Mouse (Mus musculus) G1E (cell line): ENCODE measurements around the gene Tent5d. TPM values are rescaled to one million over a fixed set of nuclear protein-coding genes. Genes with fewer than 3 reads are reported as not detected.

Experiments used
- ATAC-seq: 2 replicates; pipeline ENCODE4 v1.8.0; 2016; ENCODE audit warnings: mild to moderate bottlenecking; ENCODE audit not compliant: insufficient number of reproducible peaks, poor library complexity, low FRiP score, severe bottlenecking; ENCODE audit errors: extremely low read depth
- DNase-seq: peaks from one replicate; pipeline ENCODE4 v3.0.0; 2012; ENCODE audit warnings: low spot score
- H3K27me3 ChIP-seq: 2 replicates; pipeline ENCODE4 v1.6.1; 2012; ENCODE audit warnings: mild to moderate bottlenecking, low read length, inconsistent platforms; ENCODE audit not compliant: insufficient read depth
- H3K36me3 ChIP-seq: replicated peaks from 2 replicates; pipeline ENCODE3; 2012; ENCODE audit warnings: mild to moderate bottlenecking, inconsistent platforms
- H3K4me1 ChIP-seq: 2 replicates; pipeline ENCODE4 v1.6.1; 2012; ENCODE audit warnings: low read depth, low read length, inconsistent platforms, mixed read lengths; ENCODE audit not compliant: insufficient read depth
- H3K4me3 ChIP-seq: 2 replicates; pipeline ENCODE4 v1.5.1; 2012; ENCODE audit warnings: low read depth, mild to moderate bottlenecking, inconsistent platforms, low read length, moderate library complexity, mixed read lengths
- H3K9me3 ChIP-seq: replicated peaks from 2 replicates; pipeline ENCODE4 v1.6.1; 2012; ENCODE audit warnings: inconsistent platforms
- CTCF ChIP-seq: IDR thresholded peaks from 2 replicates; pipeline ENCODE4 v1.5.1; 2012; ENCODE audit warnings: low read depth, low read length, inconsistent platforms, mixed read lengths
- GATA1 ChIP-seq: IDR thresholded peaks from 2 replicates; pipeline ENCODE4 v1.6.1; 2012; ENCODE audit warnings: borderline replicate concordance, low read length, inconsistent platforms, mixed read lengths
- GATA2 ChIP-seq: IDR thresholded peaks from 2 replicates; pipeline ENCODE4 v1.6.1; 2012; ENCODE audit warnings: low read depth, low read length, inconsistent platforms, borderline replicate concordance
- POLR2AphosphoS5 ChIP-seq: IDR thresholded peaks from 2 replicates; pipeline ENCODE4 v1.6.1; 2012; ENCODE audit warnings: low read depth, low read length, inconsistent platforms; ENCODE audit not compliant: insufficient replicate concordance
- TAL1 ChIP-seq: conservative IDR thresholded peaks from 2 replicates; pipeline ENCODE4 v1.6.1; 2012; ENCODE audit warnings: low read depth, low read length, inconsistent platforms, mixed read lengths
- polyA plus RNA-seq: library from polyadenylated mRNA; stranded (reverse); fragments of >175 nt; gene quantifications from 2 replicates; pipeline ENCODE4 v1.2.3, GENCODE M21; 2012
- total RNA-seq, 2 experiments: library from RNA; stranded (forward) in 1 of 2; stranded (reverse) in 1 of 2; fragments of 200-1000 nt in 1 of 2; fragments of >200 nt in 1 of 2; fragmentation: Nextera tagmentation in 1 of 2; gene quantifications; 2 replicates each; pipeline ENCODE4 v1.2.3; 2014 to 2017

Tent5d gene
- 4.0 and 5.7 TPM in 2 replicates for total RNA-seq (2014; fragmentation: Nextera tagmentation)
- total RNA-seq (2017) = 2.9 and 3.8 TPM in 2 replicates
- not detected in 2 replicates for polyA plus RNA-seq

GRCm38 (mm10) chrX:107792290-107792689 is at the start of gene Tent5d:
Gene Tent5d, plus strand, starts transcription at chrX:107792590.
- Histone ChIP-seq H3K4me1 (peaks cover 6% of the 10 kb centered on the region; the same call in 1 of the 2 replicates), H3K36me3 (peaks cover 12% of the 10 kb centered on the region), H3K4me3 (no peak within 1 kb of the TSS), H3K9me3 (no peaks in the 10 kb centered on the region), H3K27me3 (no peaks in the 10 kb centered on the region)
- no peak for DNase-seq
- no peak for ATAC-seq
- TF ChIP-seq TAL1 (no peak), GATA2 (no peak), GATA1 (no peak), POLR2AphosphoS5 (no peak), CTCF (no peak)

- ATAC-seq = no peak
- TF ChIP-seq GATA1 = no peak
- TF ChIP-seq POLR2AphosphoS5 = no peak
- TF ChIP-seq CTCF = no peak
- no peak for TF ChIP-seq TAL1
- TF ChIP-seq GATA2 = no peak
- DNase-seq = no peak
- no peaks in the 10 kb centered on the region for H3K4me1 ChIP-seq
- no peak overlapping the region for H3K4me3 ChIP-seq
- no peaks in the 10 kb centered on the region for H3K36me3 ChIP-seq
- H3K27me3 ChIP-seq = no peaks in the 10 kb centered on the region
- no peaks in the 10 kb centered on the region for H3K9me3 ChIP-seq
These were observed 24.5 kb upstream of the Tent5d start for GRCm38 (mm10) chrX:107767896-107768295.

- ATAC-seq (no peak), DNase-seq (no peak)
- Histone ChIP-seq H3K36me3 (peaks cover 25% of the 10 kb centered on the region), H3K4me3 (no peak overlapping the region), H3K27me3 (no peaks in the 10 kb centered on the region), H3K4me1 (peaks cover 3% of the 10 kb centered on the region; the same call in 1 of the 2 replicates), H3K9me3 (no peaks in the 10 kb centered on the region)
- no peak for TF ChIP-seq TAL1
- TF ChIP-seq GATA1 = no peak
- TF ChIP-seq GATA2 = no peak
- TF ChIP-seq CTCF = no peak
- no peak for TF ChIP-seq POLR2AphosphoS5
These were observed 2.3 kb upstream of the Tent5d start for GRCm38 (mm10) chrX:107790136-107790535.

GRCm38 (mm10) chrX:107790750-107791493 is 1.5 kb upstream of the Tent5d start:
- no peak overlapping the region for H3K4me3 ChIP-seq
- peaks cover 22% of the 10 kb centered on the region for H3K36me3 ChIP-seq
- ATAC-seq (no peak), DNase-seq (no peak)
- H3K9me3 ChIP-seq = no peaks in the 10 kb centered on the region
- H3K27me3 ChIP-seq = no peaks in the 10 kb centered on the region
- H3K4me1 ChIP-seq = peaks cover 5% of the 10 kb centered on the region; the same call in 1 of the 2 replicates
- TF ChIP-seq POLR2AphosphoS5 (no peak), GATA2 (no peak), TAL1 (no peak), CTCF (no peak), GATA1 (no peak)

GRCm38 (mm10) chrX:107795785-107796184 is 3.4 kb downstream of the Tent5d start:
- Histone ChIP-seq H3K36me3 (peaks cover 7% of the 10 kb centered on the region), H3K27me3 (no peaks in the 10 kb centered on the region), H3K9me3 (no peaks in the 10 kb centered on the region), H3K4me1 (peaks cover 9% of the 10 kb centered on the region; the same call in 1 of the 2 replicates), H3K4me3 (no peak overlapping the region)
- TF ChIP-seq GATA2 (no peak), TAL1 (no peak), GATA1 (no peak), POLR2AphosphoS5 (no peak), CTCF (no peak)
- DNase-seq = no peak
- no peak for ATAC-seq

GRCm38 (mm10) chrX:107796919-107797318 is 4.5 kb downstream of the Tent5d start:
- DNase-seq (no peak), ATAC-seq (peak; percentile 92)
- Histone ChIP-seq H3K9me3 (no peaks in the 10 kb centered on the region), H3K27me3 (no peaks in the 10 kb centered on the region), H3K4me3 (no peak overlapping the region), H3K4me1 (peaks cover 5% of the 10 kb centered on the region; the same call in 1 of the 2 replicates), H3K36me3 (peaks cover 4% of the 10 kb centered on the region)
- no peak for TF ChIP-seq GATA1
- no peak for TF ChIP-seq POLR2AphosphoS5
- TF ChIP-seq TAL1 = no peak
- TF ChIP-seq CTCF = no peak
- no peak for TF ChIP-seq GATA2

GRCm38 (mm10) chrX:107812120-107812519 is 19.7 kb downstream of the Tent5d start:
- H3K9me3 ChIP-seq = no peaks in the 10 kb centered on the region
- TF ChIP-seq TAL1 (no peak), GATA1 (no peak), CTCF (no peak), GATA2 (no peak), POLR2AphosphoS5 (no peak)
- DNase-seq = no peak
- H3K4me3 ChIP-seq = no peak overlapping the region
- H3K36me3 ChIP-seq = peaks cover 6% of the 10 kb centered on the region
- no peaks in the 10 kb centered on the region for H3K27me3 ChIP-seq
- peaks cover 4% of the 10 kb centered on the region; the same call in 1 of the 2 replicates for H3K4me1 ChIP-seq
- ATAC-seq = no peak
